Mouse (Mus musculus): ENCODE results near the gene Spata33.
"Not testable (repeated sequence)": the region's sequence is repeated elsewhere in the genome, so short reads cannot be mapped to it uniquely, and the experiment has no call there.

Gene Spata33

DNA sequence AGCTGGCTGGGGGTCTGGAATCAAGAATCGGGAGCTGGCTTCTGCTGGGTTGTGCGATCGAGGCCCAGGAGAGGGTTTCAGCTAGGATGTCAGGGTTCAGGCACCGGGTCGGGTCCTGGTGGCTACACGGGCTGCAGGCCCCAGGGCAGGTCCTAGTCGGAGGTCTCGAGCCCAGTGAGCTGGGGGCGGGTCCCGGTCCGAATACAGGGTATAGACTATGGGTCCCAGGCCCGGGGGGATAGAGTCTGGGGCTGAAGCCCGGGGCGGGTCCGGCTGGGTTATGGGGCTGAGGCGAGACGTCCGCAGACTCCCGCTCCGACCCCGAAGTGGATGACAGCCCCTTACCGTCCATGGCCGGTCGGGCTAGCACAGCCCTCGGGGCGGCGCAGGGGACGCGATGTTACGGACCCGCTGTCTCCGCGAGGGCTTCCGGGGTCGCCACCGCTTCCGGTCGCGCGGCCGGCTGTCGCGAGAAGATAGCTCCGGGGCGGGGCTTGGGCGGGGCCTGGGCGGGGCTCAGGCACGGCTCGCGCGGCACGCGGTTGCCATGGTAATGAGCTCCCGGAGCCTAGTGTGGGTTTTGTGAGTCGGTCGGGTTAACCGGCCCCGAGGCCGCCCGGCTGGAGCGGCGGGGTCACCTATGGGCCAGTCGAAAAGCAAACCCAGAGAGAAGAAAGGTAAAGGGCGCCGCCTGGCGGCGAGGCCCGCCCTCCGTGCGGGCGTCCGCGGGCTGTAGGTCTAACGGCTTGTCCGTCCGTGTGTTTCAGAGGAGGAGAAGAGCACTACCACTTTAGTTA, at the start of gene Spata33, which contains the start of gene Chmp1a:
Spata33 (plus strand) TSS at position 512 of the 797 bp plus-strand sequence.
Chmp1a (minus strand) TSS at position 443 of the 797 bp plus-strand sequence.
- DNase-seq (ENCODE audit: low read depth, low spot score) = peak; percentile 98

DNA sequence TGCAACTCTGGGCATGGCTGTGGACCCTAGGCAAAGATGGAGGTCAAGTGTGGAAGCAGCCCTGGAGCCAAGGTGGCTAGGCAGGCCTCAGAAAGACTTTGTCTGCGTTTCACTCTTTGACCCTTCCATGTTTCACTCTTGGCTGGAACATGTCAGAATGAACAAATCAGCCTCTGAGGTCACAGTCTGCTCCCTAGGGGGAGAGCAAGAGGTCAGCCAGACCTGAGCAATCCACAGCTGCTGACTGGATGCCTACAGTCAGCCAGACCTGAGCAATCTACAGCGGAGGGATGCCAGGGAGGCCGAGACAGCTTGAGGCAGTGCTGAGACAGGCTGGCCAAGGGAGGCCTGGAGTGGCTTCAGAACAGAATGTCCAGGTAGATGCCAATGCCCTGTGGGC, 31.2 kb upstream of the Spata33 start:
- peak; percentile 69 for DNase-seq (ENCODE audit: low read depth, low spot score)

DNA sequence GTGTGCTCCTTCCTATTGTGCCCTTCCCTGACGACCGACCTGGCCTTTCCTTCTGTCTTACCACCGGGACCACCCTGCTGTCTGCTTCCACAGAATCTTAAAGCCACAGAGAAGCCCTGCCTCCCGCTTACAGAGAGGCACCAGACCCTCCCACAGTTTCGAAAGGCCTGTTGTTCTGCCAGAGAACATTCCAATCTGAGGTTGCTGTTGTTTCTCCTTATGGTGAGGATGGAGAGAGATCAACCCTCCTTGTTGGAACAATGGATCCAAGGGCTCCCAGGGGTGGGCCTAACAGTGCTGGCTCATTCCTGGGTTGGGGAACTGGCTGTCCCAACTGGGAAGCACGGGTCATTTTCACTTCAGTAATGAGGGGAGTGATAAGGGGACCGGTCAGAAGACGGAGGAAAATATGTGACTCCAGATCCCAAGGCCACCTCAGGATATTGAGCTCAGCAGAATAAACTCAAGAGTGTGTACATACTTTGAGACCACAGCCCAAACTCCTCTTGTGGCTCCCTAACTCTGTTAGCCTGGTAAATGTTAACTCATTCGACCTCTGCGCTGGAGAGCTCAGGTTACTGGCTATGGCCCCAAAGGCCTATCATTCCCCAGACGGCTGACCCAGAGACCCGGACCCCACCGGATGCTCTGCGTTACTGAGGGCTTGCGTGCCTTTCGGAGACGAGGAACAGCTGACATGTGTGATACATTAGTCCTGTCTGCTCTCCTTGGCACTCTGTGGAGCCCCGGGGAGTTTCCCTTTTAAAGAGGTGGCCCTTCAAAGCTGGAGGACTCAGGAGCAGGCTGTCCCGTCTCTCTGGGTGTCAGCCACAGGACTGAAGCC, 26.8 kb upstream of the Spata33 start, which contains the start of gene Dpep1:
Dpep1 (plus strand) TSS at position 677 of the 844 bp plus-strand sequence.
- peak; percentile 68 for DNase-seq (ENCODE audit: low read depth, low spot score)

DNA sequence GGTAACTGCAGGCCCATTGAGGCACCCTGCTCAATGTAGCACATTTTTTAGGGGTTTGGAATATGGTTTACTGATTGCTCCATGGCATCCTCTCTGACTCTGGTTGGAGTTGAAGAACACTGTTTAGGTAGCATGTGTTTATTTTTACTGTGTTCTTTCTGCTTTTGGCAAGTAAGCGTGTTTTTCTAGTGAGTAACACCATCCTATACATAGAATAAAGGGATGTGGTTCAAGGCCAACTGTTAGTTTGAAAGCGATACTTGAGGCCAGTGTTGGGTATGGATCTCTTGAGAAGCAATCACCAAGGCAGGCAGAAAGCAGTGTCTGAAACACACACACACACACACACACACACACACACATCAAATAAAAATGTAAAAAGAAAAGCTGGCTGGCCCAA, 24.6 kb upstream of the Spata33 start:
- no peak for DNase-seq (ENCODE audit: low read depth, low spot score)

DNA sequence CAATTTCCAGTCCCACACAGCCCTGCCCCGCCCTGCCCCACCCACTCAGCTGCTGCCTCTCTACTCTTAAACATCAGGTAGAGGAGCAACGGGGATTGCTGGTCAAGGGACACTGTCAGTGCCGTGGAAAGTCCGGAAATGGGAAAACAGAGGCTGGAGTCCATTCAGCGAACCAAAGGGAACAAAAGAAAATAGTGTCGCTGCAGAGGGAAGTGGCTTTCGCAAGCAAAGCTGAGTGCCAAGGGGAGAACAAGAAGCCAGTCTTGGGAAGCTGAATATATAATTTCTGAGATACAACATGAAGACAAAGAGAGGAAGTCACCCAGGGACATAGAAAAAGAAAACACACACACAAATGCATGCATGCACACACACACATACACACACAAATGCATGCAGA, 23.8 kb upstream of the Spata33 start:
- DNase-seq (ENCODE audit: low read depth, low spot score) = no peak

DNA sequence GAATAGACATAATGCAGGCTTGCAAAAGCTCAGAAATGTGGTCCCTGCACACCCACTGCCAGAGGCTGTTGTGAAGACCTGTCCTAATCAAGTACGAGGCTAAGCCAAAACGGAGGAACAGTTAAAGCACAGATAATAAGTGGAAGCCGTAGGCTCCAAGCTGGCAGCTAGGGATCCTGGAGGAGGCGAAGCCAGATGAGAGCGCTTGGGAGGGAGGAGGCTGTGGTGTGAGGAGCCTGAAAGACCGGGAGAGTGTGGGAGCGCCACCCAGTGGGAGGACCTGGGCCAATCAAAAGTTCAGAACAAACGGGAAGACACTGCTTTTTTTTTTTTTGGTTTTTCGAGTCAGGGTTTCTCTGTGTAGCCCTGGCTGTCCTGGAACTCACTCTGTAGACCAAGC, 22.0 kb upstream of the Spata33 start:
- peak; percentile 84 for DNase-seq (ENCODE audit: low read depth, low spot score)

DNA sequence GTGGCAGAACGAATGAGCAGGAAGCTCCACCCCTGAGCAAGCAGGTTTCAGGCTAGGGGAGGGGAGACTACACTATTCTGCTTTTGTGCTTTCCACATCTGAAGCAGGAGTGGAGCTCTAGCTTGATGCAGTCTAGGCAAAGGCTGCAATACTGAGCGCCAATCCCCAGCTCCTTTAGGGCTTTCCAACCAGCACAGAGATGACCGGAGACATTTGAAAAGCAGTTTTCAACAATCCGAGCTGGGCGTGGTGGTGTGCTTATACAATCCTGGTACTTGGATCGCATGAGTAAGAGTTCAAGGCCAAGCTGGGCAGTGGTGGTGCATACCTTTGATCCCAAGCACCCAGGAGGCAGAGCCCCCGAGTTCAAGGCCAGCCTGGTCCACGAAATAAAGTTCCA, 20.7 kb upstream of the Spata33 start:
- no peak for DNase-seq (ENCODE audit: low read depth, low spot score)

DNA sequence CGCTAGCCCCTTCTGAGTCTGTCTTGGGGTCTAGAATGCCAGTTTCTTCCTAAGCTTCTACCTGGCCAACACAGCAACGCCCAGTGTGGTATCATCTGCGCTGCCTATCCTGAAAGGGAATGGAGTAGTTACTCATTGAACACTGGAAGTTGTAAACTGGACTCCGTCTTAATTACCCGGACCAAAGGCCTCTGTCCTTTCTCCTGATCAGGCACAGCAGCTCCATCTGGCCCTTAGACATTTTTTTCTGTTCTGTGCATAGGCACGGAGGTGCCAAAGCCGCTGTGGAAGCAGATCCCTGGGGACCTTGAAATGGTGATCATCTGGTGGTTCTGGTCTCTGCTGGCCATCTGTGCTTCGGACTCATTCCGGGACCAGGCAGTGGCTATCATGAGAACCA, 18.9 kb upstream of the Spata33 start:
- DNase-seq (ENCODE audit: low read depth, low spot score) = no peak

DNA sequence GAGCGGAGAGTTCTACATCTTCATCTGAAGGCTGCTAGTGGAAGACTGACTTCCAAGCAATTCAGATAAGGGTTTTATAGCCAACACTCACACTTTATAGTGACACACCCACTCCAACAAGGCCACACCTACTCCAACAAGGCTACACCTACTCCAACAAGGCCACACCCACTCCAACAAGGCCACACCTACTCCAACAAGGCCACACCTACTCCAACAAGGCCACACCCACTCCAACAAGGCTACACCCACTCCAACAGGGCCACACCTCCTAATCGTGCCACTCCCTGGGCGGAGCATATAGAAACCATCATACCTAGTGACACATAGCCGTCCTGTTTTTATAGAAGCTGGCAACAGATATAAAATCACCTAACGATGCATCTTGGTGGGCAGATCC, 15.6 kb upstream of the Spata33 start:
- not testable (repeated sequence) for DNase-seq (ENCODE audit: low read depth, low spot score)

DNA sequence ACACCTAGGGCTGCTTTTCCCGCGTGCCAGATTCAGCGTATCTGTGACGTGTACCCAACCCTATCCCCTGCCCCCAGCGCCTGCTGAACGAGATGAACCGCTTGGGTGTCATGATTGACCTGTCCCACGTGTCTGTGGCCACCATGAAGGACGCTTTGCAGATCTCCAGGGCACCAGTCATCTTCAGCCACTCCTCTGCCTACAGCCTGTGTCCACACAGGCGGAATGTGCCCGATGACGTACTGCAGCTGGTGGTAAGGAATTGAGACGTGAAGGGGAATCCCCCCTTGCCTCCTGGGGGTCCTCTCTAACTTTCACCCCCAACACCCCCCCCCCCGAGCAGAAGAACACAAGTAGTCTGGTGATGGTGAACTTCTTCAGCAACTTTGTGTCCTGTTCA, 12.8 kb upstream of the Spata33 start:
- DNase-seq (ENCODE audit: low read depth, low spot score) = no peak

DNA sequence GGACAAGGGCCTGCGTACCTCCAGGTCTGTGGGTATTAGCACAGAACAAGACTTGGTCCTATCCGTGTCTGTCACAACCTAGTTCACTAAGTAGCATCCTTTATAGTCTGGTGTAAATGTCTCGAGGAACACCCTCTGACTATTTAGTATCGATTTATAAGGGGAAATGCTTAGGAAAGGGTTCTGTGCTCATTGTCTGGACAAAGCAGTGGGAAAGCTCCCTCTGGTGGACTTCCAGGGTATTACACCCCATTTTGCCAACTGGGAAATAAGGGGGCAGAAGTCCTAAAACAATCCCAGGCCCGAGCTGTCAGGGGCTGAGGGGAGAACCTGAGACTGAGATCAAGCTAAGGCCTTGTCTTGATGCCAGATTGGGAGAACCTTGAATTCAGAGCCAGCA, 10.3 kb upstream of the Spata33 start:
- DNase-seq (ENCODE audit: low read depth, low spot score) = peak; percentile 89

DNA sequence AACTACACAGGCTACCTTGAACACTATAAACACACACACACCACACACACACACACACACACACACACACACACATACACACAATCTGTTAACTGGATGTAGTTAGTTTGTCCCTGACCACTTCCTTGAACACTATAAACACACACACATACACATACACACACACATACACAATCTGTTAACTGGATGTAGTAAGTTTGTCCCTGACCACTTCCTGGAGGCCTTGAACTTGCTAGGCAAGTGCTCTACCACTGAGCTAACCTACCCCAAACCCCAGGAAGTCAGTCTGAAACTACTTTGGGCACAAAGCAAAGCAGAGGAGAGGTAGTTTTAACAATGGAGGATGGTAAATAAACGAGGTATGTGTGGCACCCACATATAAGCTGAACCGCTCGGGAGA, 9.1 kb upstream of the Spata33 start:
- DNase-seq (ENCODE audit: low read depth, low spot score) = no peak

DNA sequence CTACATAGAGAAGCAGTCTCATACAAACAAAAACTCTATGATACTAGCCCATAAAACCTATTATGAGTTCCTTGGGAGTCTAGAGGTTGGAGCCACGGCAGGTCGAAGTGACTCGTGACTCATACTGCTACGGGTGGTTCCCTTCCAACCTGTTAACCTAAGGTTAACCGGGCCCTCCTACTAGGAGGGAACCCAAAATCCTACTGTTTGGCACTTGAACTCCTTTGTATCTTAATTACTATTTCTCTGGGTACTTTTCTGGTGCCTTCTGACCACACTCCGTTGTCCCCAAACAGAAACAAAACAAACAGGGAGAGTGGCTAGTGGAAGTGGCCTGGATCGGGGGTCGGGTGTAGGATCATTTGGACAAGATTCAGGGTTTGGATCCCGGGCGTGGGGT, 756 bp upstream of the Spata33 start:
- DNase-seq (ENCODE audit: low read depth, low spot score) = no peak

DNA sequence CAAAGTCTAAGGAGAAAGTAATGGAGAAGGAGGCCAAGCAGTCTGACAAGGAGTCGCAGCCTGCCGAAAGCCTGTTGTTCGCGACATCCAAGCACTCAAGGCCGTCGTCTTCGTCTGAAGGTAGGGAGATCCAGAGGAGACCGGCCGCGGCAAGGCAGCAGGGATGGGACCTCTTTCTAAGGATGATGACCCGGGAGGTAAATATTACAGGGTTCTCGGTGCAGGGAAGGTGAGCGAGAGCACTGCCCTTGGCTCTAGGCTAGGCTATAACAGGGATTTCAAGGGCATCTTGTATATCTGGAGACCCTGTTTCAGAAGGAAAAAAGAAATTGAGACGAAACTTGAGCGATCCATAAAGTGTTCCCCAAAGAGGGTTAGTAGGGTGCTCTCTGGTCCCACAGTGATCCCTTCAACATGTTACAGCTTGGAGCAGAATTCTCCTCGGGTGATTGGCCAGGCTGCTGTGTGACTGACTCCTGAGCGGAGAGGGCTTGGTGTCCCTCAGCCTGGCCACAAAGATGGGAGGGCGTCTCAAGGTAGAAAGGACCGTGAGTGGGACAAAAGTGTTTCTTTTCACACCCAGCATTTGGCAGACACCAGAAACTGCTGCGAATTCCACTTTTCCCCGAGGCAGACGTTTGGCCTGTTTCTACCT, 613 bp downstream of the Spata33 start:
- DNase-seq (ENCODE audit: low read depth, low spot score) = no peak

DNA sequence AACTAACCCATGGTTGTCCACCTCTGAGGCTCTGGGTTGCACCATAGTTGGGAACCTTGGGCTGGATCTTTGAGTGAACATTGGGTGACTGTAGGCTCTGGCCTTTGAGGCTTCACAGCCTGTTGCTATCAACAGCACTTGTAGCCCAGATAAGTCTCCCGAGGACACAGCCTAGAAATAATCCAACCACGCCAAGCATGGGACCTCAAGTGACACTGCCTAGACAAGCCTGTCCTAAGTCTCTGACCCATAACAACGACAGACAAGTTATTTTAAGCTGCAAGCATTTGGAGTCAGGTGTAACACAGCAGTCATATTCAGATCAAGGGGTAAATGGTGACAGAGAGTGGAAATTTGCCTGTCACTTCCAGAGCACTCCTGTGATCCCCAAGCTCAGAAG, 2.8 kb downstream of the Spata33 start:
- no peak for DNase-seq (ENCODE audit: low read depth, low spot score)

DNA sequence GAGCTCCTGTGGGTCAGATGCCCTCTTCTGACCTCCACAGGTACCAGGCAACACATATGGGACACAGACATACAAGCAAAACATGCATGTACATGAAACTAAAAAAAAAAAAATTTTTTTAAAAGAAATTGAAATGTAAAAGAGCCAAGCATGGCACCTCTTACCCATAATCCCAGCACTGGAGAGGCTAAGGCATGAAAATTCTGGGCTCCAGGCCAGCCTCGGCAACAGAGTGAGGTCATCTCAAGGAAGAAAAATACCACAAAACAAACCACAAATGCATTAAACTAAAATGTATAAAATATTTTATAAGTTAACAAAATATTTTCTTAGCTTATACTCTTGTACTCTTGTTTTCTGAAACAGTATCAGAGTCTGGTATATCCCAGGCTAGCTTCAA, 8.3 kb downstream of the Spata33 start:
- DNase-seq (ENCODE audit: low read depth, low spot score) = no peak

DNA sequence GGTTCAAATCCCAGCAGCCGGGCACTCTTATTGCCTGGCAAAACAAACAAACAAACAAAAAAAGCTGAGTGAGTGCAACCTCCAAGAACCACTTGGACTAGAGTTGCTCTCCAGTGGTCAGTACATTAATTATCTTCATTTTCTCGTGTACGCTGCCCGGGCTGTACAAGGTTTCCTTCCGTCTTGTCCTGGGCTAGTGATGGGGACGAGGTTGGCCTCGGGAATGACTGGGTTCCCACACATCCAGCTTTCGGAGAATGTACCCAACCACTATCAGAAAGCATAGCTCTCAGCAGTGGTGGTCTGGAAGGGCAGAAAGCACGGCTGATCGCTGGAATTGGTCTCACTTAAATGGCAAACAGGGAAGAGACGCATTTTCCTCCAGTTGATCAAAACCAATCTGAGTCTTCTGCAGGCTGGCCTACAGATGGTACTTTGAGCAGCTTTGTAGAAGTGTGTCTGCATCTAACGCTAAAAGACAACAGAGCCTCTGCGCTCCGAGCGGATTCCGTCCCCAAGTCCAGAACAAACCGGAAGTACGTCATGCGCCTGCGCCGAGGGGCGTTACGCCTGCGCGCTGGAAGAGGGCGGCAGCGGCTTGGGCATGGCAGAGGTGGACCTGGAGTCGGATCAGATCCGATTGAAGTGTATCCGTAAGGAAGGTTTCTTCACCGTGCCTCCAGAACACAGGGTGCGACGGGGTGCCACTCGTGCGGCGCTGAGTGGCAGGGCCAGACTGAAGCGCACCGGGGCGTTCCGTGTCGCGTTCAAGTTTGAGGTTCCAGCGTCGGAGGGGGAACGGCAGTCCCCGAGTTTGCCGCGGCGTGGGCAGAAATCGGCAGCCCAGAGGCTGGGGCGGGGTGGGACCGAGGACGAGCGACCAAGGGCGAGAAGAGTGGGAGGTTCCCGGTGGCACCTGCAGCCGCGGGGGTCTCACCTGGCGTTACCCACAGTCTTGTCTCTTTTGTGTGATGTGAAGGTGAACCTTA, 11.9 kb downstream of the Spata33 start, which contains the start of gene Cdk10:
Cdk10 (plus strand) TSS at position 565 of the 989 bp plus-strand sequence.
- DNase-seq (ENCODE audit: low read depth, low spot score) = peak; percentile 91

DNA sequence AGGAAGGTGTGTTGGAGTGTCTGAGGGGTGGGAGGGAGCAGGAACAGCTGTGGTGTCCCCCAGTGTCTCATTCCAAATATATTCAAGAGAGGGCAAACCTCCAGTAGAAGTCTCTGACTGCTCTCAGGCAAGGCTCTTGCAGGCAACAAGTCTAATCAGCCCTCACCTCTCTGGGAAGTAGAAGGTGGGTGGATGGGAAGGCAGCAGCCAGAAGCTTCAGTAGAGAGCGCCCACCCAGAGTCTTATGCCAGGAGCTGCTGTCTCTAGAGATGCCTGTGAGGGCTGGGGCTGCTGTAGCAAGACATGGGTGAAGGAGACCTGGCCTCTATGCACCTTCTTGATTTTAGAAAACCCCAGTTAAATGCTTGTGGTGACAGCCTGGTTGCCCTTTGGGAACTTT, 15.8 kb downstream of the Spata33 start:
- no peak for DNase-seq (ENCODE audit: low read depth, low spot score)

DNA sequence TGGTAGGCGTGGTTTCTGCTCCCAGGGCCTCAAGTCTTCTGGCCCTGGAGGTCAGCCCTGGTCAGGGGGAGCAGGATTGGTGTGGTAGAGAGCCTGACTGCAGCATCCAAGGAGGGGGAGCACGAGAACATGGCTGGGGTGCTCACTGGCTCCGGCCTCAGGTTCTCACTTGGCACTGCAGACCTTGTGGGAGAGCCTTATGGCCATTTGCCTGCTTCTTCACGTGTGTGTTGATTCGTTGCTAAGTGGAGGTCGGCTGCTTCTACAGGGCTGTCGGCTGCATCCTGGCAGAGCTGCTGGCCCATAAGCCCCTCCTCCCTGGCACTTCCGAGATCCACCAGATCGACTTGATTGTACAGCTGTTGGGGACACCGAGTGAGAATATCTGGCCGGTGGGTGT, 17.7 kb downstream of the Spata33 start:
- DNase-seq (ENCODE audit: low read depth, low spot score) = not testable (repeated sequence)

DNA sequence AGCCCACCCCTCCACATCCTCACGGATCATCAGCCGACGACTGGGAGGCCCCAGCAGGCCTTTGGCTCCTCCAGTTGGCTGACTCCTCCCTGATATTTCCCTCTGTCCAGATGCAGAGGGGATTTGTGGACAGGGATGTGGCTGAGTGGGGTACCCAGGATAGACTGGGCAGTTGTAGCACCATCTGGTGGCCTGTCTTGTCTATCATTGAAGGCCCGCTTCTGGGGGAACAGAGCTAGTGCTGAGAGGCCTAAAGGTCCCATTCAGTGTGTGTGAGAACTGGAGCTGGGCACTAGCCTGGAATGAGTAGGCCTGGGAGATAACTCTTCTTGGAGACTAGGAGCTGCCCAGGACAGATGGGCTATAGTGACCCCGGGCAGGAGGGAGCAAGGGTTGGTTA, 19.1 kb downstream of the Spata33 start:
- DNase-seq (ENCODE audit: low read depth, low spot score) = no peak

DNA sequence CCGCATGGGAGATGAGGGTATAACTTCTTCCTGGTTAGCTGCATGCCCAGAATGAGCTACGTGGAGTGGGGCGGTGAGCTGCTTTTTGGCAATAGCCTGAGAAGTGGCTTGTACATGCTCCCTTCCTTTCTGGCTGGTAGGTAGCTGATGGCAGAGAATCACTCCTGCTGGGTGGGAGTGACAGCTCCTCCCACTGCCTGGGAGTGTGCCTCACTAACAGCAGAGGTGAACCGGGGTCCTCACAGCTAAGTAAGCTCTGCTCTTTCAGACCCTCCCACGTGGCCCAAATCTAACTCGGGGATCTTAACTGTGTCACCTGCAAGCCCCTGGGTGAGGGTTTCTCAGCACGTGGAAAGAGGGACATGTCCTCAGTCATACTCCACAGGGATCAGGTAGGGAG, 19.9 kb downstream of the Spata33 start:
- no peak for DNase-seq (ENCODE audit: low read depth, low spot score)

Data from mesoderm, embryonic 11.5 days (tissue).